ENCODE assay signal across 1 mouse cellular context in genomic region chr9:109055271-109056030, GRCm38 (mm10).
TF ChIP-seq lines count a peak whose summit lies in the region.

No protein-coding gene starts in this region.

TF ChIP-seq in MEL, 35 proteins besides CTCF, POLR2A, EP300 and RAD21:
- TF ChIP-seq TCF12 (IDR thresholded peaks at IDR 0.05; ENCODE audit: low read depth, low read length) (no peak), HCFC1 (IDR thresholded peaks at IDR 0.05; ENCODE audit: low read depth, low read length) (no peak), E2F4 (IDR thresholded peaks at IDR 0.05; ENCODE audit: borderline replicate concordance, low read depth, low read length) (no peak), ELF1 (IDR thresholded peaks at IDR 0.05; ENCODE audit: low read depth, low read length) (no peak), USF2 (IDR thresholded peaks at IDR 0.05; ENCODE audit: borderline replicate concordance in 1 of 2, insufficient read depth in 1 of 2, low read depth in 1 of 2, low read length in 2 of 2) (no peak), RCOR1 (IDR thresholded peaks at IDR 0.05; ENCODE audit: low read depth, low read length) (no peak), MAFK (IDR thresholded peaks at IDR 0.05; ENCODE audit: borderline replicate concordance, low read depth, low read length) (no peak), CHD2 (IDR thresholded peaks at IDR 0.05; ENCODE audit: low read length) (no peak), GABPA (IDR thresholded peaks at IDR 0.05; ENCODE audit: low read depth, low read length) (no peak), JUND (IDR thresholded peaks at IDR 0.05; ENCODE audit: low read depth, low read length) (no peak), KAT2A (conservative IDR thresholded peaks at IDR 0.05; ENCODE audit: low read depth, low read length) (no peak)
